ENCODE assay signal across 18 mouse cellular contexts in genomic region chr17:30375107-30375506, GRCm38 (mm10).
A peak's percentile ranks its signal among the peaks of the same experiment; 100 is the strongest.
DNase-seq lines count a peak whose midpoint lies in the region; ATAC-seq and TF ChIP-seq lines count a peak whose summit lies in the region.
"Had no signal": no experiment of that assay in that cellular context is flagged by ENCODE, and none has a peak within 500 bp of the region (broad histone marks: within the 10 kb centered on the region; RNA-seq: fewer than 3 reads in every experiment).

No protein-coding gene starts in this region.

- H3K9ac ChIP-seq in hindbrain, embryonic 14.5 days = no peak overlapping the region
- H3K9ac ChIP-seq in hindbrain, postnatal 0 days (replicated peaks; ENCODE audit: low read length) = no peak overlapping the region
- H3K9ac ChIP-seq: embryonic facial prominence, embryonic 12.5 days had no signal

- no peak overlapping the region for H3K4me2 ChIP-seq in hindbrain, embryonic 14.5 days (replicated peaks)
- no peak overlapping the region for H3K4me2 ChIP-seq in hindbrain, postnatal 0 days (ENCODE audit: low read depth, low read length)
- H3K4me2 ChIP-seq: embryonic facial prominence, embryonic 12.5 days; liver, embryonic 11.5 days had no signal

- no peaks in the 10 kb centered on the region for H3K27me3 ChIP-seq in hindbrain, embryonic 14.5 days (ENCODE audit: control insufficient read depth, insufficient read depth, low read length)
- no peaks in the 10 kb centered on the region for H3K27me3 ChIP-seq in hindbrain, postnatal 0 days (ENCODE audit: insufficient read depth, low read length)
- H3K27me3 ChIP-seq: embryonic facial prominence, embryonic 12.5 days had no signal

- no peak for ATAC-seq in hindbrain, embryonic 14.5 days (ENCODE audit: low FRiP score)
- no peak for ATAC-seq in hindbrain, postnatal 0 days
- no peak for ATAC-seq in CD4-positive, CD25-positive, alpha-beta regulatory T cell, adult 4 months
- ATAC-seq: hindbrain, embryonic 16.5 days had no signal

- H3K4me3 ChIP-seq in hindbrain, embryonic 14.5 days (replicated peaks; ENCODE audit: low read length) = no peak overlapping the region
- no peak overlapping the region for H3K4me3 ChIP-seq in hindbrain, postnatal 0 days (ENCODE audit: low read length)
- H3K4me3 ChIP-seq: embryonic facial prominence, embryonic 12.5 days had no signal

- peaks cover 28% of the 10 kb centered on the region for H3K4me1 ChIP-seq in hindbrain, embryonic 14.5 days (replicated peaks; ENCODE audit: control insufficient read depth, insufficient read depth, low read length)
- peaks cover 14% of the 10 kb centered on the region; the same call in 1 of the 2 replicates for H3K4me1 ChIP-seq in hindbrain, postnatal 0 days (ENCODE audit: insufficient read depth, low read length)
- H3K4me1 ChIP-seq: embryonic facial prominence, embryonic 12.5 days had no signal

- no peak for DNase-seq in hindbrain, embryonic 14.5 days (ENCODE audit: low spot score)
- no peak for DNase-seq in hindbrain, postnatal 0 days (ENCODE audit: low spot score)
- peak; percentile 22 for DNase-seq in retina, postnatal 1 day
- DNase-seq in retina, embryonic 14.5 days (ENCODE audit: low spot score) = no peak
- peak; percentile 31 for DNase-seq in adipocyte (ENCODE audit: low spot score)
- DNase-seq in frontal cortex, postnatal 10 days (ENCODE audit: low spot score in 2 of 2) = no peak
- DNase-seq: cerebellum, adult 11 months; cerebellum, postnatal 36 days; gastrocnemius, postnatal 25 days; kidney, adult 18-20 months; kidney, postnatal 14 days; left cerebral cortex, postnatal 4 days; right cerebral cortex, postnatal 4 days; thymus, postnatal 25 days had no signal

- no peaks in the 10 kb centered on the region for H3K9me3 ChIP-seq in hindbrain, embryonic 14.5 days (ENCODE audit: control insufficient read depth, low read length)
- H3K9me3 ChIP-seq in hindbrain, postnatal 0 days (ENCODE audit: low read length) = no peaks in the 10 kb centered on the region
- H3K9me3 ChIP-seq: embryonic facial prominence, embryonic 12.5 days had no signal

- 90% methylated on average over 1 of the region's 1 CpGs for WGBS in hindbrain, embryonic 14.5 days
- WGBS in hindbrain, postnatal 0 days = 85% methylated on average over 1 of the region's 1 CpGs

- no peak for TF ChIP-seq CTCF in hindbrain, postnatal 0 days (IDR thresholded peaks at IDR 0.05; ENCODE audit: low read depth)

- H3K36me3 ChIP-seq in hindbrain, embryonic 14.5 days (replicated peaks; ENCODE audit: control insufficient read depth, insufficient read depth) = no peaks in the 10 kb centered on the region
- H3K36me3 ChIP-seq in hindbrain, postnatal 0 days (ENCODE audit: insufficient read depth, low read length) = no peaks in the 10 kb centered on the region
- H3K36me3 ChIP-seq: embryonic facial prominence, embryonic 12.5 days had no signal

- H3K27ac ChIP-seq in hindbrain, embryonic 14.5 days = peak overlapping the region; percentile 44
- H3K27ac ChIP-seq in hindbrain, postnatal 0 days = no peak overlapping the region
- H3K27ac ChIP-seq: embryonic facial prominence, embryonic 12.5 days had no signal

Comparison
In these comparisons a context has a peak if more than half of its experiments do, and no peak if none do; other contexts are left out.
1. DNase-seq: peak in retina, postnatal 1 day (single experiment) and adipocyte (single experiment); none in hindbrain, embryonic 14.5 days (single experiment), hindbrain, postnatal 0 days (single experiment), retina, embryonic 14.5 days (single experiment) and frontal cortex, postnatal 10 days (0 of 2).